Mouse (Mus musculus) kidney, embryonic 15.5 days (tissue): Measurements from ENCODE around the gene Trim44. TPM values are rescaled to one million over a fixed set of nuclear protein-coding genes. Genes with fewer than 3 reads are reported as not detected.

Source experiments
- ATAC-seq: fragments of 200-750 bp; cut with Nextera tagmentation; replicated peaks from 2 replicates; pipeline ENCODE4 v1.8.0; 2017; ENCODE audit warnings: moderate TSS enrichment; ENCODE audit not compliant: low FRiP score
- H3K27ac ChIP-seq: fragments of 300-500 bp; sonication (generic); 2 replicates; pipeline ENCODE4 v1.5.1; 2015; ENCODE audit warnings: mild to moderate bottlenecking, inconsistent platforms
- H3K27me3 ChIP-seq: fragments of 300-500 bp; sonication (generic); 2 replicates; pipeline ENCODE4 v1.6.1; 2015; ENCODE audit warnings: inconsistent platforms
- H3K36me3 ChIP-seq: fragments of 300-500 bp; sonication (generic); 2 replicates; pipeline ENCODE4 v1.6.1; 2015; ENCODE audit warnings: inconsistent platforms
- H3K4me1 ChIP-seq: fragments of 300-500 bp; sonication (generic); 2 replicates; pipeline ENCODE4 v1.6.1; 2015; ENCODE audit warnings: inconsistent platforms
- H3K4me2 ChIP-seq: fragments of 300-500 bp; sonication (generic); 2 replicates; pipeline ENCODE4 v1.6.1; 2015; ENCODE audit warnings: moderate library complexity, mild to moderate bottlenecking, inconsistent platforms
- H3K4me3 ChIP-seq: fragments of 300-500 bp; sonication (generic); replicated peaks from 2 replicates; pipeline ENCODE4 v1.5.1; 2015; ENCODE audit warnings: mild to moderate bottlenecking, inconsistent platforms
- H3K9ac ChIP-seq: fragments of 300-500 bp; sonication (generic); 2 replicates; pipeline ENCODE4 v1.6.1; 2015; ENCODE audit warnings: mild to moderate bottlenecking, inconsistent platforms
- H3K9me3 ChIP-seq: fragments of 300-500 bp; sonication (generic); replicated peaks from 2 replicates; pipeline ENCODE4 v1.6.1; 2016; ENCODE audit warnings: inconsistent platforms
- WGBS: fragments of 180-500 bp; shearing (Covaris S2); methylation state at CpG from one replicate; pipeline ENCODE4 v1.1.7; 2015; ENCODE audit warnings: mixed read lengths; 5-methylcytosine and 5-hydroxymethylcytosine counted together
- polyA plus RNA-seq: library from polyadenylated mRNA; unstranded; fragments of >200 nt; fragmentation: Nextera tagmentation; extraction: Ambion mirVana; gene quantifications from 2 replicates; pipeline ENCODE4 v1.2.1, GENCODE M21; 2015

The Trim44 gene
- polyA plus RNA-seq, 1 experiment from 2014 or later: 27.3 TPM

GRCm38 (mm10) chr2:102401352-102401692, 6.3 kb downstream of the Trim44 start:
- Histone ChIP-seq H3K4me1 (peaks cover 29% of the 10 kb centered on the region), H3K9me3 (no peaks in the 10 kb centered on the region), H3K27ac (peak overlapping the region; percentile 94), H3K4me3 (peak overlapping the region; percentile 68), H3K36me3 (no peaks in the 10 kb centered on the region), H3K4me2 (peak overlapping the region; percentile 65), H3K27me3 (no peaks in the 10 kb centered on the region), H3K9ac (peak overlapping the region; percentile 82)
- no peak; the same call in 1 of the 2 replicates for ATAC-seq
- 25% methylated on average over 6 of the region's 6 CpGs for WGBS

GRCm38 (mm10) chr2:102400605-102401351, 6.8 kb downstream of the Trim44 start:
- Histone ChIP-seq H3K27ac (peak overlapping the region; percentile 94), H3K4me1 (peaks cover 24% of the 10 kb centered on the region), H3K9me3 (no peaks in the 10 kb centered on the region), H3K27me3 (no peaks in the 10 kb centered on the region), H3K4me2 (peak overlapping the region; percentile 65), H3K4me3 (peak overlapping the region; percentile 68), H3K9ac (peak overlapping the region; percentile 82), H3K36me3 (no peaks in the 10 kb centered on the region)
- under 1% methylated on average over 92 of the region's 94 CpGs for WGBS
- ATAC-seq: peak; percentile 93

GRCm38 (mm10) chr2:102399864-102400604, 7.6 kb downstream of the Trim44 start:
- Histone ChIP-seq H3K27me3 (no peaks in the 10 kb centered on the region), H3K27ac (peak overlapping the region; percentile 94), H3K4me1 (peaks cover 24% of the 10 kb centered on the region), H3K4me2 (peak overlapping the region; percentile 65), H3K9ac (peak overlapping the region; percentile 82), H3K9me3 (no peaks in the 10 kb centered on the region), H3K4me3 (peak overlapping the region; percentile 68), H3K36me3 (no peaks in the 10 kb centered on the region)
- 35% methylated on average over 48 of the region's 48 CpGs for WGBS
- ATAC-seq: no peak; the same call in 1 of the 2 replicates

GRCm38 (mm10) chr2:102396493-102396892, 11.1 kb downstream of the Trim44 start:
- ATAC-seq: no peak
- Histone ChIP-seq H3K4me3 (no peak overlapping the region), H3K4me1 (peaks cover 23% of the 10 kb centered on the region), H3K4me2 (no peak overlapping the region), H3K36me3 (0 out of 2 replicates have a peak, but pooled peaks cover 2% of the 10 kb centered on the region), H3K27ac (no peak overlapping the region), H3K9me3 (no peaks in the 10 kb centered on the region), H3K27me3 (no peaks in the 10 kb centered on the region), H3K9ac (no peak overlapping the region)
- 89% methylated on average over 1 of the region's 1 CpGs for WGBS

GRCm38 (mm10) chr2:102393457-102393856, 14.2 kb downstream of the Trim44 start:
- Histone ChIP-seq H3K4me1 (0 out of 2 replicates have a peak, but pooled peaks cover 5% of the 10 kb centered on the region), H3K27me3 (no peaks in the 10 kb centered on the region), H3K9me3 (0 out of 2 replicates have a peak, but pooled peaks cover 1% of the 10 kb centered on the region), H3K36me3 (0 out of 2 replicates have a peak, but pooled peaks cover 2% of the 10 kb centered on the region), H3K27ac (no peak overlapping the region), H3K4me2 (no peak overlapping the region), H3K9ac (no peak overlapping the region), H3K4me3 (no peak overlapping the region)
- ATAC-seq: no peak
- 87% methylated on average over 1 of the region's 1 CpGs for WGBS

GRCm38 (mm10) chr2:102385328-102385902, 22.2 kb downstream of the Trim44 start:
- no peak for ATAC-seq
- no peaks in the 10 kb centered on the region for H3K36me3 ChIP-seq
- no peak overlapping the region for H3K9ac ChIP-seq
- H3K4me3 ChIP-seq: no peak overlapping the region
- no peak overlapping the region for H3K27ac ChIP-seq
- H3K27me3 ChIP-seq: no peaks in the 10 kb centered on the region
- peaks cover 24% of the 10 kb centered on the region for H3K4me1 ChIP-seq
- H3K4me2 ChIP-seq: no peak overlapping the region
- H3K9me3 ChIP-seq: 0 out of 2 replicates have a peak, but pooled peaks cover 2% of the 10 kb centered on the region

- Histone ChIP-seq H3K27me3 (no peaks in the 10 kb centered on the region), H3K4me3 (no peak overlapping the region), H3K9ac (no peak overlapping the region), H3K36me3 (peaks cover 2% of the 10 kb centered on the region; the same call in 1 of the 2 replicates), H3K4me2 (no peak overlapping the region), H3K4me1 (peaks cover 24% of the 10 kb centered on the region), H3K9me3 (0 out of 2 replicates have a peak, but pooled peaks cover 2% of the 10 kb centered on the region), H3K27ac (peak overlapping the region; percentile 28; the same call in 1 of the 2 replicates)
- ATAC-seq: no peak
- 54% methylated on average over 1 of the region's 1 CpGs for WGBS
Observed at GRCm38 (mm10) chr2:102384496-102384895, 23.1 kb downstream of the Trim44 start.

GRCm38 (mm10) chr2:102384057-102384456, 23.6 kb downstream of the Trim44 start:
- H3K27me3 ChIP-seq: no peaks in the 10 kb centered on the region

GRCm38 (mm10) chr2:102383069-102383834, 24.4 kb downstream of the Trim44 start:
- Histone ChIP-seq H3K36me3 (peaks cover 5% of the 10 kb centered on the region; the same call in 1 of the 2 replicates), H3K4me3 (no peak overlapping the region), H3K4me2 (no peak overlapping the region), H3K4me1 (peaks cover 24% of the 10 kb centered on the region), H3K9me3 (no peaks in the 10 kb centered on the region), H3K27me3 (no peaks in the 10 kb centered on the region), H3K9ac (no peak overlapping the region), H3K27ac (peak overlapping the region; percentile 27; the same call in 1 of the 2 replicates)
- ATAC-seq: no peak
- 60% methylated on average over 3 of the region's 3 CpGs for WGBS

More at GRCm38 (mm10) chr2:102384057-102384456, 23.6 kb downstream of the Trim44 start:
- H3K9me3 ChIP-seq: 0 out of 2 replicates have a peak, but pooled peaks cover 2% of the 10 kb centered on the region
- ATAC-seq: no peak
- no peak overlapping the region for H3K9ac ChIP-seq
- 49% methylated on average over 2 of the region's 2 CpGs for WGBS
- H3K4me1 ChIP-seq: peaks cover 24% of the 10 kb centered on the region
- no peak overlapping the region for H3K4me3 ChIP-seq
- H3K4me2 ChIP-seq: no peak overlapping the region
- H3K36me3 ChIP-seq: peaks cover 3% of the 10 kb centered on the region; the same call in 1 of the 2 replicates
- H3K27ac ChIP-seq: peak overlapping the region; percentile 28; the same call in 1 of the 2 replicates

GRCm38 (mm10) chr2:102382519-102382918, 25.1 kb downstream of the Trim44 start:
- Histone ChIP-seq H3K27me3 (no peaks in the 10 kb centered on the region), H3K27ac (no peak overlapping the region), H3K9me3 (no peaks in the 10 kb centered on the region), H3K4me1 (peaks cover 24% of the 10 kb centered on the region), H3K4me3 (no peak overlapping the region), H3K9ac (no peak overlapping the region), H3K36me3 (peaks cover 6% of the 10 kb centered on the region; the same call in 1 of the 2 replicates), H3K4me2 (no peak overlapping the region)
- no peak for ATAC-seq
- WGBS: 67% methylated on average over 3 of the region's 3 CpGs

GRCm38 (mm10) chr2:102380581-102380980, 27.0 kb downstream of the Trim44 start:
- no peaks in the 10 kb centered on the region for H3K27me3 ChIP-seq
- WGBS: 84% methylated on average over 2 of the region's 2 CpGs
- H3K9ac ChIP-seq: no peak overlapping the region
- no peaks in the 10 kb centered on the region for H3K9me3 ChIP-seq
- H3K4me3 ChIP-seq: no peak overlapping the region
- H3K27ac ChIP-seq: no peak overlapping the region
- no peak for ATAC-seq
- H3K4me2 ChIP-seq: no peak overlapping the region
- H3K4me1 ChIP-seq: peaks cover 24% of the 10 kb centered on the region
- H3K36me3 ChIP-seq: peaks cover 12% of the 10 kb centered on the region; the same call in 1 of the 2 replicates
